Mouse (Mus musculus): ENCODE data around the gene Tmem120b.

DNA sequence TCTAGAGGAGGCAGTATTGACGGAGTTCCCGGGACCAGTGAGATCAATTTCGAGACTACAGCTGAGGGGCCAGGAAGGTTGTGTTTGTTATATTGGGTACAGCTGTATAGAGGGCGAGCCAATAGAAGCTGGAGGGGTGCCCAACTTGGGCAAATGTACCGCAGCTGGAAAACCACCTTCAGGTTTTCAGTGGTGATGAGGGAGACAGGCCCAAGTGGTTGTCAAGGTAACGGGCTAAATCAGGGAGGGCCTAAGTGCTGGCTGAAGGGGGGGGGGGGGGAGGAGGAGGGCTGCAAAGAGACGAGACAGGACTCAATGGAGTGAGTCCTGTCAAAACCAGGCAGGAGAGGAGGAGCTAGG, 65.5 kb downstream of the Tmem120b start:
- TF ChIP-seq CTCF (IDR thresholded peaks at IDR 0.05; ENCODE audit: extremely low read depth, insufficient read length, insufficient replicate concordance, low read depth, low read length) (no peak), POLR2A (IDR thresholded peaks at IDR 0.05; ENCODE audit: low read depth, low read length) (no peak)

Data from small intestine, adult 2 months (tissue).